Mouse (Mus musculus) forebrain, postnatal 0 days (tissue): ENCODE data around the gene Ptf1a. TPM values are rescaled to one million over a fixed set of nuclear protein-coding genes. Genes with fewer than 3 reads are reported as not detected.

Source experiments
- ATAC-seq: fragments of 200-750 bp; cut with Nextera tagmentation; 2 replicates; pipeline ENCODE4 v1.8.0; 2017; ENCODE audit warnings: mild to moderate bottlenecking, moderate library complexity
- DNase-seq: peaks from one replicate; pipeline ENCODE4 v3.0.0-alpha.2; 2015
- H3K27ac ChIP-seq: fragments of 300-500 bp; sonication (generic); 2 replicates; pipeline ENCODE4 v1.5.1; 2014; ENCODE audit warnings: low read depth, mild to moderate bottlenecking, antibody characterized with exemption, low read length, moderate library complexity, mixed read lengths
- H3K27me3 ChIP-seq: fragments of 300-500 bp; sonication (generic); 2 replicates; pipeline ENCODE4 v1.6.1; 2014; ENCODE audit warnings: mild to moderate bottlenecking, low read length, mixed read lengths; ENCODE audit not compliant: insufficient read depth
- H3K36me3 ChIP-seq: fragments of 300-500 bp; sonication (generic); 2 replicates; pipeline ENCODE4 v1.6.1; 2014; ENCODE audit warnings: mild to moderate bottlenecking, moderate library complexity; ENCODE audit not compliant: insufficient read depth
- H3K4me1 ChIP-seq: fragments of 300-500 bp; sonication (generic); 2 replicates; pipeline ENCODE4 v1.6.1; 2014; ENCODE audit warnings: antibody characterized with exemption; ENCODE audit not compliant: insufficient read depth
- H3K4me2 ChIP-seq: fragments of 300-500 bp; sonication (generic); 2 replicates; pipeline ENCODE4 v1.6.1; 2014; ENCODE audit warnings: low read depth, mild to moderate bottlenecking, moderate library complexity
- H3K4me3 ChIP-seq: fragments of 300-500 bp; sonication (generic); 2 replicates; pipeline ENCODE4 v1.5.1; 2014; ENCODE audit warnings: low read depth, low read length, mixed read lengths
- H3K9ac ChIP-seq: fragments of 300-500 bp; sonication (generic); 2 replicates; pipeline ENCODE4 v1.6.1; 2014; ENCODE audit warnings: mild to moderate bottlenecking
- H3K9me3 ChIP-seq: fragments of 300-500 bp; sonication (generic); 2 replicates; pipeline ENCODE4 v1.6.1; 2016; ENCODE audit warnings: low read length
- CTCF ChIP-seq: sonication (generic); IDR thresholded peaks from 2 replicates; pipeline ENCODE4 v1.5.1; 2016; ENCODE audit warnings: antibody characterized with exemption, control low read depth, low read depth
- WGBS: fragments of 180-500 bp; shearing (Covaris S2); extraction: QIAGEN DNeasy Blood & Tissue Kit; methylation state at CpG from one replicate; pipeline ENCODE4 v1.1.7; 2014; 5-methylcytosine and 5-hydroxymethylcytosine counted together
- polyA plus RNA-seq: library from polyadenylated mRNA; unstranded; fragments of >200 nt; fragmentation: Nextera tagmentation; extraction: Ambion mirVana; gene quantifications from 2 replicates; pipeline ENCODE4 v1.2.1, GENCODE M21; 2015
- total RNA-seq: library from RNA; depleted of rRNA; stranded (reverse); fragments of >200 nt; gene quantifications from 2 replicates; pipeline ENCODE4 v1.2.3, GENCODE M21; 2014

Gene Ptf1a
- total and polyA plus RNA-seq, 2 experiments from 2014 or later = not detected

GRCm38 (mm10) chr2:19431614-19432323 lies 13.7 kb upstream of the Ptf1a start:
- Histone ChIP-seq H3K4me2 (no peak overlapping the region), H3K9me3 (no peaks in the 10 kb centered on the region), H3K27ac (no peak overlapping the region), H3K27me3 (peaks cover 69% of the 10 kb centered on the region), H3K9ac (no peak overlapping the region), H3K4me3 (no peak overlapping the region), H3K36me3 (no peaks in the 10 kb centered on the region), H3K4me1 (no peaks in the 10 kb centered on the region; the same call in 1 of the 2 replicates)
- DNase-seq (no peak), ATAC-seq (0 out of 2 replicates have a peak, but pooled peaks have one; percentile 30)
- no peak for TF ChIP-seq CTCF
- WGBS = 1% methylated on average over 41 of the region's 41 CpGs

GRCm38 (mm10) chr2:19444346-19444745 lies 1.1 kb upstream of the Ptf1a start:
- no peaks in the 10 kb centered on the region for H3K36me3 ChIP-seq
- H3K27ac ChIP-seq = no peak overlapping the region
- peaks cover 4% of the 10 kb centered on the region; the same call in 1 of the 2 replicates for H3K4me1 ChIP-seq
- DNase-seq = no peak
- no peak for TF ChIP-seq CTCF
- H3K9ac ChIP-seq = no peak overlapping the region
- H3K4me3 ChIP-seq = no peak overlapping the region
- H3K9me3 ChIP-seq = no peaks in the 10 kb centered on the region
- H3K4me2 ChIP-seq = no peak overlapping the region
- WGBS = 1% methylated on average over 9 of the region's 9 CpGs
- ATAC-seq = no peak
- peaks cover 80% of the 10 kb centered on the region for H3K27me3 ChIP-seq

- Histone ChIP-seq H3K4me2 (peak overlapping the region; percentile 55), H3K27ac (no peak overlapping the region), H3K4me1 (peaks cover 4% of the 10 kb centered on the region; the same call in 1 of the 2 replicates), H3K4me3 (peak overlapping the region; percentile 35), H3K36me3 (no peaks in the 10 kb centered on the region), H3K9me3 (no peaks in the 10 kb centered on the region), H3K27me3 (peaks cover 85% of the 10 kb centered on the region), H3K9ac (no peak overlapping the region)
- DNase-seq (no peak), ATAC-seq (peak; percentile 49; the same call in 1 of the 2 replicates)
- TF ChIP-seq CTCF = no peak
- WGBS = 5% methylated on average over 66 of the region's 67 CpGs
These were observed 523 bp downstream of the Ptf1a start for GRCm38 (mm10) chr2:19445871-19446501.

GRCm38 (mm10) chr2:19446746-19447145 lies 1.3 kb downstream of the Ptf1a start:
- Histone ChIP-seq H3K27me3 (peaks cover 85% of the 10 kb centered on the region), H3K9ac (no peak overlapping the region), H3K4me2 (no peak overlapping the region), H3K27ac (no peak overlapping the region), H3K4me1 (peaks cover 4% of the 10 kb centered on the region; the same call in 1 of the 2 replicates), H3K9me3 (no peaks in the 10 kb centered on the region), H3K36me3 (no peaks in the 10 kb centered on the region), H3K4me3 (no peak overlapping the region)
- ATAC-seq (no peak), DNase-seq (no peak)
- WGBS = 4% methylated on average over 7 of the region's 7 CpGs
- TF ChIP-seq CTCF = no peak

- Histone ChIP-seq H3K4me2 (peak overlapping the region; percentile 37), H3K27me3 (peaks cover 87% of the 10 kb centered on the region), H3K4me1 (peaks cover 4% of the 10 kb centered on the region; the same call in 1 of the 2 replicates), H3K9me3 (no peaks in the 10 kb centered on the region), H3K27ac (no peak overlapping the region), H3K4me3 (peak overlapping the region; percentile 12), H3K9ac (no peak overlapping the region), H3K36me3 (no peaks in the 10 kb centered on the region)
- ATAC-seq = peak; percentile 72
- under 1% methylated on average over 31 of the region's 31 CpGs for WGBS
- TF ChIP-seq CTCF = peak; percentile 58; the same call in 1 of the 2 replicates
- DNase-seq = no peak
These were observed 2.7 kb downstream of the Ptf1a start for GRCm38 (mm10) chr2:19448042-19448700.

- Histone ChIP-seq H3K4me2 (no peak overlapping the region), H3K27ac (no peak overlapping the region), H3K4me1 (peaks cover 4% of the 10 kb centered on the region; the same call in 1 of the 2 replicates), H3K9ac (no peak overlapping the region), H3K4me3 (no peak overlapping the region), H3K36me3 (no peaks in the 10 kb centered on the region), H3K9me3 (no peaks in the 10 kb centered on the region), H3K27me3 (peaks cover 93% of the 10 kb centered on the region)
- DNase-seq = no peak
- 22% methylated on average over 4 of the region's 4 CpGs for WGBS
- TF ChIP-seq CTCF = no peak
- ATAC-seq = no peak
These were observed 3.8 kb downstream of the Ptf1a start for GRCm38 (mm10) chr2:19449308-19449707.
